Mouse (Mus musculus) urinary bladder, adult 18-20 months (tissue): ENCODE measurements around the gene Wap.

Experiments used
- DNase-seq, 2 experiments: peaks; one replicate each; pipeline ENCODE4 v3.0.0; 2022; ENCODE audit warnings: low spot score in 2 of 2, mixed read lengths in 2 of 2

The Wap gene

GRCm38 (mm10) chr11:6627731-6628130 lies 10.7 kb downstream of the Wap start:
- no peak for DNase-seq

DNA sequence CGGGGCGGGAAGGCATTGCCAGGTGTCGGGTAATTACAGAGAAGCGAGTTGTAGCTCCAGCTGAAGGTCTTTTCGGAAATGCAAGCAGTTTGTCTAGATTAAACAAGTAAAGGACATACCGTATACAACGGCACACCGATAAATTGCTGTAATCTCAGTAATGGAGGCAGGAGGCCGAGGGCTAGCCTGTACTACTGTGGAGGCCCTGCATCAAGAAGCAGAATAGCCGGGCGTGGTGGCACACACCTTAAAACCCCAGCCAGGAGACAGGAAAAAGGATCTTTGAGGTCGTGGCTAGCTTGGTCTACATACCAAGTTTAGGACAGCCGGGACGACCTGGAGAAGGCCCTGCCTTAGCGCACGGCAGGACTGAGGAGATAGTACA lies 12.1 kb downstream of the Wap start:
- DNase-seq, result no peak

GRCm38 (mm10) chr11:6625478-6626387 lies 12.7 kb downstream of the Wap start, which contains the start of gene Tbrg4:
Gene Tbrg4 (minus strand): TSS chr11:6626067.
- peak; percentile 87 to 88 for DNase-seq

- DNase-seq, result no peak
Measured at GRCm38 (mm10) chr11:6624619-6625382, 13.6 kb downstream of the Wap start.

GRCm38 (mm10) chr11:6623704-6624103 lies 14.7 kb downstream of the Wap start:
- no peak for DNase-seq

DNA sequence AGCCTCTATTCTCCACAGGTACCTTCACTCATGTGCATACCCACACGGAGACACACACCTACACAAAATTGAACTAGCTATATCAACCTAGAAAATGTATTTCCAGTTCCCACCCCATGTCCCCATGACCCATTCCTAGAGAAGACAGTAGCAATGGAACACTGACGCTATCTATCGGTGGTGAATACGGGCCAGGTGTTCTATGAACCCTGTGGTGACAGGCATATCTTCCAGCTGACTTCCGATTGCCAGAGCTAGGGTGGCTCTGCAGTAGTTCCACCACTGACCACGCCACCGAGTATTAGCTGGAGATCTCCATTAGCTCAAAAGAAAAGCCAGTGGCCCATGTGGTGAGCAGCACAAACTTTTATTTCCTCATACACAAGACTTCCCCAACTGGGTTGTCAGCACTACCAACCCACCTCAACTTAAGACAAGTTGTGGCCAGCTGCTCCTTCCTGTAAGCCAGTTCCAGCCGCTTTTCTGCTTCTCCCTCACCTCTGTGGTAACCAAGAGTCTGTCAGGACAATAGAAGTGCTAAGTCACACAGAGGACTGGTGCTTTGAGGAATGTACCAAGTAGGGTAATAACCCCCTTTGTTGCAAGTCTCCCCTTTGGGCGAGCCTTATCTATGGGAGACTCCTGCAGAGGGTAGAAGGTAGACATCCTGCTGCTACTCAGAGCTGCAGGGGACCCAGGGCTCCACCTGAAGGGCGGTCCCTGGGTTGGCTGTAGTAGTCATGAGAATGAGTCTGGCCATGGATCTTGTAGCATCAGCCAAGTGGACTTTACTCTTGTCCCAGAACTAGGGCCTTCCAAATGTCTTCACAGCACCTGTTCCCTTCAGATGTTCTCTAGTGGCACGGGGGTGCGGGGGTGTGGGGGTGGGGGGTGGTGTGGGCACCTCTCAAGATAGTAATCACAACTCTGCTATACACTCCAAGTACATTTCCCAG lies 22.9 kb downstream of the Wap start:
- DNase-seq, result no peak

DNA sequence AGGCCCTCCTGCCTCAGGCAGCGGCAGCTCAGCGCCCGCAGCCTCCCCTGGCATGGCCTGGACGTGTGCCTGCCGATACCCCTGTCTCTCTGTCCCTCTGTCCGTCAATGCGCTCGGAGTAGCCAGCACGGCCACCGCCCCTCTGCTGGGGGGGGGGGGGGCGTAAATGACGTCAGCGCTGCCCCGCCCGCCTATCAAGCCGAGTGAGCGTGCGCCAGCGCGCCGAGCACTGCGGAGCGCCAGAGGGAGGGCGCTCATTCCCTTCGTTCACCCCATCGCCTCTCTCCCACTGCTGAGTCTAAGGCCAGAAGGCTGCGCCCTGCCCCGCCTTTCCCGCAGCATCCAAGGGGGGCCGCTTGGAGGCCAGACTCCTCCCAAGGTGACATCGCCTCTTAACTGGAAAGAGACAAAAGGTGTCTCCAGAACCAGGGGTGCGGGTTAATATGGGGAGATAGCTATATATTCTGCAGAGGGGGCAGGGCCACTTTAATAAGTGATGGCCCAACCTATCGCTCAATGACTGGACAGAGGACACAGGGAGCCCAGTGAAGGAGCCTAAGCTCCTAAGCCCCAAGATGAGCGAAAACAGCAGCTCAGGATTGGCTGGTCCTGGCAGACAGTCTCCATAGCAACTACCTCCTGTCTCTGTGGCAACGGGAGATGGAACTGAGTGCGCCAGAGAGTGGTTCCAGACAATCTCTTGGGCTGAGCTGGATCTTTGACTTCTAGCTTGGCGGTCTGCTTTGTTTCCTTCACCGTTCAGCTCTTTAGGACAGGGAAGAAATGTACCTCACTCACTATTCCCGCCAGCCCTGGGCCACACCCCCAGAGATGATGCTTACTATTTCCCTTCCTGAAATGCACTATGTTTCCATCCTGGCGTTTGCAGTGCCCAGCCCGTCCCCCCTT lies 32.7 kb downstream of the Wap start, which contains the start of gene Nacad:
Nacad (minus strand) TSS at position 563 of the 909 bp plus-strand sequence.
- DNase-seq, result no peak

DNA sequence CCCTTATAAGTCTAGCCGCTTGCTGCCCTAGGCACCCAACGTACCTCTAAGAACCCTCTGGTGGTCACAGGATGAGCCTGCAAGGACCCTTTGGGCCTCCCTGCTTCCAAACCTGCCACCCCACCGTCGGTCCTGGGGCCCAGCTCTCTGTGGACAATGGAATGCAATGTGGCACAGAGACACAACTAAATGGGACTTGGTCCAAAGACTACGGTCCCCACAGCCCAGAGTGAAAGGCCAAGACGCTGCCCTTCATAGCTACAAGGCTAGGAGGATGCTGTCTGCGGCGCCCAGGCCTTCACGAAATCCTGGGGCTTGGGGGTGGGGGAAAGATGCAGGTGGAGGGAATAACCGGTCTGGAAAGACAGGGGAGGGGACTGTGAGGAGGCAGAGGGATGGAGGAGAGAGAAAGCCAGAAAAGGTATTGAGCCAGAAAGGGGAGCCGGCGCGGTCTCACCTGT lies 33.4 kb downstream of the Wap start:
- DNase-seq, result no peak

DNA sequence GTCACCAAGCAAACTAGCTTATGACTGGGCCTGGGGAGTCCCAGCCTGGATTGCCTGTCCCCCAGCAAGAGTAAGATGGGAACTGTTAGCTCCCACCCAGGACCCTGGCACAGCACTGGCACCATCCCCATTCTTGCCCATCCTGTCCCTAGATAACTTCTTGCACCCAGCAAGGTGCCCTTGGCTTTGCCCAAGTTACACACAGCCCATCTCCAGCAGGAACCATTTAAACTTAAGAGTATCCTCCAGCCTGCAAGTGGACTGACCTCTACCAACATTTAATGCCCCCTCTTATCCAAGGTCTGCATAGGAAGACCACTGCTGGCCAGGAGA lies 33.9 kb downstream of the Wap start:
- no peak for DNase-seq

DNA sequence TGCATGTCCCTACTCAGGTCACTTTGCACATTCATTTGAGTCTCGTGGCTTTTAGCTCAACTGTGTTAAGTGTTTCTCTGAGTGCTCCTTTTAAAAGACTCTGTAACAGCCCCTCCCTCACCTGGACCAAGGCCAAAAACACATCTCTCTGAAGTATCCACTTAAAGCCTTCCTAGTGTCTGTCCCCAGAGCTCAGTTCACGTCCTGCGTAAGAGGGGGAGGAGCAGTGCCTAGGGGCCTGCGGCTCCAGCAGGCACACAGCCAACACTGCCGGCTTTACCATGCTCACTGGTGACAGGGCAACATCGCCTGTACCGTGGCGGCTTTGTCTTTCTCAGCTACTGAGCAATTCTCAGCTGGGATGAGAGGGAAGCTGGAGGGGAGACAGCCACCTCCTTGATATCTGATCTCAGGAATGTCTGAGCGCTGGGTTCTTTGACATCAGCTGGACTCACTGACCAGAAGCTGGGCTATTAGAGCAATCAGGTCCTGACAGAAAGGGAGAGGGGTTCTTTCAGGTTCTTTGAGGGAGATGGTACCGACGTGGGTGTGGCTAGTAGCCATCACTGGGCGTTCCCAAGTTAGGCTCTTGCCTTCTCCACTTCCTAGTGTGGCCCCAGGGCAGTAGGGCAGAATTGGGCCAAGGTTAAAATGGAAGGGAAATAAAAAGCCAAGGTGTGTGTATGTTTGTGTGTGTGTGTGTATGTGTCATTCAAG lies 34.4 kb downstream of the Wap start:
- DNase-seq, result no peak

DNA sequence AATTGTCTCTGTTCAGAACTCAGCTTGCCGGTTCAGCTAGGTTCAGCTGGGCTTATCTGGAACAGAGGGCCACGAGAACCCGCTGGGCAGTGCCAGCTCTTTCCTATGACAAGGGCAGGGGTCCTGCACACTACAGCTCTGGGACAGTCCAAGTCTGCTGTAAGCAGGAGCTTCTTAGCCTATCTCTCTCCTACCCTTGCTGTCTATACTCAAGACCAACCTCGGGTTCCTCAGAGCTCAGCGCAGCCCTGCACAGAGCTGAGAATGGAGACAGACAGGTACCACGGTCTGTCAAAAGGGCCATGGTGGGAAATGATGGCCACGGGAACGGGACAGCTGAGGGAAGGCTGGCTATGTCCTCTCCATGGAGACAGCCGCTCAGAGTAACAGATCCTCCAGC lies 35.2 kb downstream of the Wap start:
- no peak for DNase-seq

GRCm38 (mm10) chr11:6602662-6603061 lies 35.8 kb downstream of the Wap start:
- DNase-seq, result no peak

- DNase-seq, result no peak
Measured at GRCm38 (mm10) chr11:6601649-6602480, 36.6 kb downstream of the Wap start.

GRCm38 (mm10) chr11:6600284-6600944 lies 38.0 kb downstream of the Wap start:
- DNase-seq, result no peak

DNA sequence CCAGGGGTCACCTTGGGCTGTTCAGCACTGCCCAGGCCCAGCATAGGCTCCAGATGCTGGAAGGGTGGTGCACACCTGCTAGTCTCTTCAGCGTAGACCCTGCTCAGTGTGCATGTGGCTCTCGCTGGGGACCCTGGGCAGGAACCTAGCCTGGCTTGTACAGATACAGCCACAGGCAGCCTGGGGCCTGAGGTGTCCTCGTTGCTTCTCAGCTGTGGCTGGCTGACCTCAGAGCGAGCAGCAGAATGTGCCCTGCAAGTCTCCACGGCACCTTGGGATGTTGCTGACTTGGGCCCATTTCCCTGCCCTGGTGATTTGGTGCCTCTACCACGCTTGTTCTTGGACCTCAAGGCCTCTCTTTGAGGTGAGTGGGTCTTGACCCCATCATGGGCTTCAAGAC lies 38.6 kb downstream of the Wap start:
- no peak for DNase-seq

DNA sequence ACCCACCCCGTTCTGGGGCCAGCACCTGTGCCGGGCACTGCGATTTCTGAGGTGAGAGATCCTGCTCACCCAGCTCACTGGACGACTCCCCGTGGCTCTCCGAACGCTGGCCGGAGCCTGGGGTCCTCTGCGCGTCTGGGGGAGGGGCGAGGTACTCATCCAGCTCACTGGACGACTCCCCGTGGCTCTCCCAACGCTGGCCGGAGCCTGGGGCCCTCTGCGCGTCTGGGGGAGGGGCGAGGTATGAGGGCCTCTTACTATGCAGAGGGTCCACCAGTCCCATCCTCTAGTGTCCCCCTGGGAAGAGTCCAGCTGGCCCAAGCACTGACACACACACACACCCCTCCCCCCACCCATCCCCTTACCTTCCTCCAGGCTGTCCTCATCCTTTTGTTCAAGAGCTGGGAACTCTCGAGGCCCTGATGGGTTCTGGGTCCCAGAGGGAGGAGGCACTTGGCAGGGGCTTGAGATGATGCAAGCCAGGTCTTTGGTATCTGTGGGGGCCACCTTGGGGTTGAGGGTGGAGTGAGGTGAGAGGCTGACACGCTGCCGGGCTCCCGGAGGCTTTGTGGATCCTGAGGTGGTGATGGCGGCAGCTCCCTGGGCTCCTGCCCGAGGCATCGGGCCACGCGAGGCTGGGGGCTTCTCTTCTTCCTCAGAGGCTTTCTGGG lies 39.3 kb downstream of the Wap start:
- DNase-seq, result no peak

- DNase-seq, result no peak
Measured at GRCm38 (mm10) chr11:6598191-6598889, 40.1 kb downstream of the Wap start.
